Mouse (Mus musculus) limb, embryonic 14.5 days (tissue): ENCODE measurements around the gene Smchd1. TPM values are rescaled to one million over a fixed set of nuclear protein-coding genes. Genes with fewer than 3 reads are reported as not detected.

Experiments used
- ATAC-seq: fragments of 200-750 bp; cut with Nextera tagmentation; 2 replicates; pipeline ENCODE4 v1.8.0; 2017; ENCODE audit warnings: low read depth, moderate number of reproducible peaks, moderate TSS enrichment; ENCODE audit not compliant: low FRiP score
- DNase-seq: peaks from one replicate; pipeline ENCODE4 v3.0.0-alpha.2; 2015; ENCODE audit warnings: low spot score
- H3K27ac ChIP-seq: fragments of 300-500 bp; sonication (generic); replicated peaks from 2 replicates; pipeline ENCODE4 v1.5.1; 2014; ENCODE audit warnings: low read depth, mild to moderate bottlenecking, low read length, moderate library complexity, mixed read lengths
- H3K27me3 ChIP-seq: fragments of 300-500 bp; sonication (generic); 2 replicates; pipeline ENCODE4 v1.6.1; 2014; ENCODE audit warnings: low read length, mixed read lengths; ENCODE audit not compliant: control insufficient read depth, insufficient read depth
- H3K36me3 ChIP-seq: fragments of 300-500 bp; sonication (generic); 2 replicates; pipeline ENCODE4 v1.6.1; 2014; ENCODE audit warnings: mild to moderate bottlenecking, low read length, moderate library complexity, mixed read lengths; ENCODE audit not compliant: control insufficient read depth, insufficient read depth
- H3K4me1 ChIP-seq: fragments of 300-500 bp; sonication (generic); 2 replicates; pipeline ENCODE4 v1.6.1; 2014; ENCODE audit warnings: antibody characterized with exemption, low read length, mixed read lengths; ENCODE audit not compliant: control insufficient read depth, insufficient read depth
- H3K4me2 ChIP-seq: fragments of 300-500 bp; sonication (generic); replicated peaks from 2 replicates; pipeline ENCODE4 v1.6.1; 2014; ENCODE audit warnings: low read depth, mild to moderate bottlenecking, low read length, moderate library complexity; ENCODE audit not compliant: severe bottlenecking
- H3K4me3 ChIP-seq: fragments of 300-500 bp; sonication (generic); replicated peaks from 2 replicates; pipeline ENCODE4 v1.5.1; 2014; ENCODE audit warnings: low read length
- H3K9ac ChIP-seq: fragments of 300-500 bp; sonication (generic); 2 replicates; pipeline ENCODE4 v1.6.1; 2014; ENCODE audit warnings: mild to moderate bottlenecking, low read depth, low read length, moderate library complexity; ENCODE audit not compliant: severe bottlenecking
- H3K9me3 ChIP-seq: fragments of 300-500 bp; sonication (generic); 2 replicates; pipeline ENCODE4 v1.6.1; 2016; ENCODE audit warnings: low read length; ENCODE audit not compliant: control insufficient read depth
- POLR2A ChIP-seq: fragments of 200-500 bp; IDR thresholded peaks from 2 replicates; pipeline ENCODE4 v1.8.0; 2012; ENCODE audit warnings: inconsistent platforms, mild to moderate bottlenecking, moderate library complexity, borderline replicate concordance; ENCODE audit not compliant: insufficient read depth, insufficient read length; ENCODE audit errors: extremely low read depth
- WGBS: fragments of 180-500 bp; shearing (Covaris S2); extraction: QIAGEN DNeasy Blood & Tissue Kit; methylation state at CpG from one replicate; pipeline ENCODE4 v1.1.7; 2014; 5-methylcytosine and 5-hydroxymethylcytosine counted together
- polyA plus RNA-seq, 2 experiments: library from polyadenylated mRNA; depleted of rRNA in 1 of 2; stranded (reverse) in 1 of 2; unstranded in 1 of 2; fragments of >200 nt; fragmentation: Nextera tagmentation in 1 of 2; extraction: Ambion mirVana in 1 of 2; gene quantifications; 2 replicates each; pipeline versions ENCODE4 v1.2.1 to v1.2.3; 2012 to 2014

Gene Smchd1
- polyA plus RNA-seq, 2 experiments, result 42.7 to 71.4 TPM

GRCm38 (mm10) chr17:71319361-71319760 is 155.8 kb downstream of the Smchd1 start:
- ATAC-seq, result no peak
- Histone ChIP-seq H3K36me3 (no peaks in the 10 kb centered on the region), H3K4me3 (no peak overlapping the region), H3K9ac (no peak overlapping the region), H3K27ac (no peak overlapping the region), H3K9me3 (no peaks in the 10 kb centered on the region), H3K27me3 (no peaks in the 10 kb centered on the region), H3K4me2 (no peak overlapping the region), H3K4me1 (0 out of 2 replicates have a peak, but pooled peaks cover 2% of the 10 kb centered on the region)
- WGBS, result 92% methylated on average over 3 of the region's 3 CpGs
- TF ChIP-seq POLR2A, result no peak
- no peak for DNase-seq

GRCm38 (mm10) chr17:71317571-71317970 is 157.6 kb downstream of the Smchd1 start:
- DNase-seq (no peak), ATAC-seq (no peak)
- no peak overlapping the region for H3K4me2 ChIP-seq
- 79% methylated on average over 4 of the region's 4 CpGs for WGBS
- no peaks in the 10 kb centered on the region for H3K9me3 ChIP-seq
- no peak overlapping the region for H3K4me3 ChIP-seq
- no peak overlapping the region for H3K27ac ChIP-seq
- no peak overlapping the region for H3K9ac ChIP-seq
- no peak for TF ChIP-seq POLR2A
- H3K27me3 ChIP-seq, result no peaks in the 10 kb centered on the region
- H3K36me3 ChIP-seq, result no peaks in the 10 kb centered on the region
- 0 out of 2 replicates have a peak, but pooled peaks cover 2% of the 10 kb centered on the region for H3K4me1 ChIP-seq

DNA sequence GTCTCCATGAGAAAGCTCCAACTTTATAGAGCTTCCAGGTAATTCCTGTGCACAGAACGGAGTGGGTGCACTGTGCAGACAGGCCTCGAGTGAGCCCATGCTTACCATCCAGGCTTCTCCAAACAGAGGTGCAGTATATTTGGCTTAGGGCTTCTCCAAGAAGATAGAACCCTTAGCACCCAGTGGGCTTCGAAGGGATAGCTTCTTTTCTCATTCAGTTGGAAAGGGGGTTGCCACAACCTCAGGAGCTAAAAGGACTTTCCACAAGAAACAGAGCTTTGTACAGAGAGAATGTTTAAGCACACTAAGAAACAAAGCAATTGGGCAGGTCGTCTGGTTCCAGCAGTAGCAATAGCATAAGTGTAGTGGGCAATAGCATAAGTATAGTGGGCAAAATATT is 160.8 kb downstream of the Smchd1 start:
- Histone ChIP-seq H3K27ac (no peak overlapping the region), H3K4me1 (peaks cover 8% of the 10 kb centered on the region), H3K4me3 (no peak overlapping the region), H3K9me3 (no peaks in the 10 kb centered on the region), H3K9ac (no peak overlapping the region), H3K4me2 (no peak overlapping the region), H3K27me3 (peaks cover 15% of the 10 kb centered on the region), H3K36me3 (no peaks in the 10 kb centered on the region)
- no peak for TF ChIP-seq POLR2A
- ATAC-seq, result no peak
- 77% methylated on average over 4 of the region's 4 CpGs for WGBS
- DNase-seq, result no peak

GRCm38 (mm10) chr17:71311340-71312171 is 163.6 kb downstream of the Smchd1 start, which contains the start of gene Emilin2:
TSS of gene Emilin2 (minus strand) at chr17:71311978.
- H3K9me3 ChIP-seq, result no peaks in the 10 kb centered on the region
- H3K36me3 ChIP-seq, result no peaks in the 10 kb centered on the region
- peak within 1 kb of the TSS; percentile 65 for H3K4me3 ChIP-seq
- 0 out of 2 replicates have a peak, but pooled peaks have one; percentile 13 for ATAC-seq
- H3K27me3 ChIP-seq, result peaks cover 15% of the 10 kb centered on the region
- peaks cover 10% of the 10 kb centered on the region for H3K4me1 ChIP-seq
- TF ChIP-seq POLR2A, result no peak
- H3K9ac ChIP-seq, result peak within 1 kb of the TSS; percentile 72
- DNase-seq, result no peak
- peak within 1 kb of the TSS; percentile 100 for H3K4me2 ChIP-seq
- peak within 1 kb of the TSS; percentile 30 for H3K27ac ChIP-seq
- 10% methylated on average over 20 of the region's 20 CpGs for WGBS

GRCm38 (mm10) chr17:71310486-71311339 is 164.4 kb downstream of the Smchd1 start:
- peak overlapping the region; percentile 65 for H3K4me3 ChIP-seq
- no peaks in the 10 kb centered on the region for H3K36me3 ChIP-seq
- WGBS, result 2% methylated on average over 43 of the region's 67 CpGs
- ATAC-seq, result peak; percentile 29
- peak overlapping the region; percentile 100 for H3K4me2 ChIP-seq
- H3K9ac ChIP-seq, result peak overlapping the region; percentile 72
- H3K9me3 ChIP-seq, result no peaks in the 10 kb centered on the region
- DNase-seq, result no peak
- peaks cover 10% of the 10 kb centered on the region for H3K4me1 ChIP-seq
- H3K27ac ChIP-seq, result peak overlapping the region; percentile 30
- no peak for TF ChIP-seq POLR2A
- peaks cover 15% of the 10 kb centered on the region for H3K27me3 ChIP-seq
